Mouse (Mus musculus) heart, postnatal 25 days (tissue): ENCODE measurements around the gene Ang6. TPM values are rescaled to one million over a fixed set of nuclear protein-coding genes. Genes with fewer than 3 reads are reported as not detected.
"Not testable (repeated sequence)": the region's sequence is repeated elsewhere in the genome, so short reads cannot be mapped to it uniquely, and the experiment has no call there.

Experiments used
- DNase-seq: peaks from one replicate; pipeline ENCODE4 v3.0.0; 2022; ENCODE audit warnings: low spot score
- intact Hi-C: fragments of 180-260 bp; cut with DNase I; formaldehyde crosslinking; loops from one replicate; pipeline ENCODE4 v1.15.1; 2025
- total RNA-seq, 2 experiments: library from RNA; stranded (reverse); gene quantifications; 2 replicates each; pipeline ENCODE4 v1.2.3; 2021

Gene Ang6
- total RNA-seq = not detected

GRCm38 (mm10) chr14:44002169-44002568, at the start of gene Ang6:
Gene Ang6, minus strand, starts transcription at chr14:44002269.
- intact Hi-C loops = no loop called here
- no peak for DNase-seq

- DNase-seq, intact Hi-C loops: not testable (repeated sequence)
These were observed 44.5 kb upstream of the Ang6 start for GRCm38 (mm10) chr14:44046567-44046966.

DNA sequence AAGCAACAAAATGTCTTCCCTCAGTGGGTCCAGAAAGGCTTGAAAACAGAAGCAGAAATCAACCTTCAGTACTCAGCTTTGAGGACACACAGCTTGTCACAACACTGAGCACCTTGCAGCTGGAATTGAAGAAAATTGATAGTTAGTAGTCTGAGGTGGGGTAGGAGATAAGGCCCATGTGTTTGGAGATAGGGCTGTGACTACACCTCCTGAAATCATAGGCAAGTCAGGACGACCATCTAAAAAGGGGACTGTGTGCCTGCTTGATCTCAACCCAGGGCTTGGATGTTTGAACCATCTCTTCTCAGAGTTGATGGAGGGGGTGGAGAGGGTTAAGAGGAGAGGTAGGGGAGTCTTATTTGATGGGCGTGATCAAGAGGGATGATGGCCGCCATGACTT, 29.8 kb upstream of the Ang6 start:
- intact Hi-C loops = not testable (repeated sequence)

GRCm38 (mm10) chr14:44009686-44010085, 7.6 kb upstream of the Ang6 start:
- DNase-seq, intact Hi-C loops: not testable (repeated sequence)

More for the DNA sequence above, 29.8 kb upstream of the Ang6 start:
- DNase-seq = not testable (repeated sequence)

GRCm38 (mm10) chr14:44008021-44008420, 6.0 kb upstream of the Ang6 start:
- DNase-seq, intact Hi-C loops: not testable (repeated sequence)

- intact Hi-C loops = no loop called here
- DNase-seq = no peak
These were observed 469 bp downstream of the Ang6 start for GRCm38 (mm10) chr14:44001600-44001999.

DNA sequence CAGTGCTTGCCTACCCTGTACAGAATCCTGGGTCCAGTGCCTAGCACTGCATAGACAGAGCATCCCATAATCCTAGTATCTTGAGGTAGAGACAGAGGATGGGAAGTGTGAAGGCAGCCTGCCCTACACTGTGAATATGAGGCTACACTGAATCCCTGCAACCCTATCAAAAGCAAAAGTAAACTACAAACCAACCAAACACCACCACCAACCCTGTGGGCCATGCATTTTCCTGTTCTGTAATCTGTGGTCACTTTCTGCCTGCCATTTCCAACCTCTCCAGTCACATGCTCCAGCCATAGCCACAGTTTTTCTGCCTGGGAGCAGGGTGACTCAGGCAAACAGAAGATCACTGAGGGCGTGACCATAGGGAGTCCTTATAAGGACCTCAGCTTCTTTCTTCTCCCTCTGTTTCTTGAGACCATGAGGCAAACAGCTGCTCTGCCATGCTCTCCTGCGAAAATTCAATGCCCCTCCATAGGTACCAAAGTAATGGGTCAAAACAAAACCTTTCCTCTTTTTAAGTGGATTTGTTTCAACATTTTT, 3.5 kb downstream of the Ang6 start:
- intact Hi-C loops, DNase-seq: not testable (repeated sequence)

DNA sequence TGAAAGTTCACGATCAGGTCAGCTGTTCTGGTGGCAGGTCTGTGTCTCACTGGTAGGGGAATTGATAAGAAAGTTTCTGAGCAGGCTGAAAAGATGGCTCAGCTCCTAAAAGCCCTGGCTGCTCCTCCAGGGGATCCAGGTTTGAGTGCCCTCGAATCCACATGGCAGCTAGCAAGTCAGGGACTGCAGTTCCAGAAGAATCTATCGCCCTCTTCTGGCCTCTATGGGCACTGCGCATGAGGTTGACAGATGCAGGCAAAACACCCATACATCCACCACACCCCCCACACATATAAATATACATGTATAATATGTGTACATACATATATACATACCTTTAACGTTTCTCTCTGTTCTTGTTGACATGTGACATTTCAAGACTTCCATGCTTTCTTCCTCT, 14.7 kb downstream of the Ang6 start:
- intact Hi-C loops = loop anchor here (10.0 kb wide), 1 partner anchor 53 kb away; no protein-coding TSS in a partner anchor

DNA sequence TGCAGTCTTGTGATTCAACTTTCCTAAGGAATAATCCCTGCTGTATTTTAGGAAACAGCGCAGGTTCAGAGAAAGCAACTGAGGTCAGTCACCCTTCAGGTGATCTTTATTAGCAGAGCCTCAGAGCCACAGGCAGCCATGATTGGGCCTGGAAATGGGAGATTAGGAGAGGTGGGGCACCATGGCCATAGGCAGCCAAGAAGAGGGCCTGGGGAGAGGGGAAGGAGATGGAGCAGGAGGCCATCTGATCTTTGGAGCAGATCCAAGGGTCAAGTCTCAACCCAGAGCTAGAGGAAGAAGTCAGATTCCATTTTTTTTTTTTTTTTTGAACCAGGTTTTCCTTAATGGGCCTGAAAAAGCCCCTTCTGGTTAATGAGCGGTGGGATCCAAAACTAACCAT, 15.9 kb downstream of the Ang6 start:
- no peak for DNase-seq
- intact Hi-C loops = loop anchor here (10.0 kb wide), 1 partner anchor 51 kb away; no protein-coding TSS in a partner anchor

More for the DNA sequence above, 14.7 kb downstream of the Ang6 start:
- DNase-seq = peak; percentile 17

DNA sequence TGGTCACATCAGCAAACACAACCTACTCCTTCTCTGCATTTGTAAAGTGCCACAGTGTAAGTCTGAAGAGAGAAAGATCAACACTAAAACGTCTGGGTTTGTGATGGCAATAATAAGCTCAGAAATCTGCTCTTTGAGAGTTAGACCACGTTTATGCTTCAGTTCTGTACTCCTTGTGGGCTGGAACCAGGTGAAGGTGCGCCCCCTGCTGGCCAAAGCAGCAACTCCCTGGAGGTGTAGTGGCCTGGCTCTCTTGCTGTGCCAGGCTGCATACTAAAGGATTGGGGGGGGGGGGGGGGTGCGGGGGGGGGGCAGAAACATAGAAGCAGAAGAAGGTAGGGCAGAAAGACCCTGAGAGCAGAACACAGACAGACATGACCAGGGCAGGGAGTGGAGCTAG, 18.2 kb downstream of the Ang6 start:
- intact Hi-C loops = loop anchor here (10.0 kb wide), 1 partner anchor 49 kb away; no protein-coding TSS in a partner anchor

GRCm38 (mm10) chr14:43983454-43983853, 18.6 kb downstream of the Ang6 start:
- no peak for DNase-seq
- intact Hi-C loops = loop anchor here (10.0 kb wide), 1 partner anchor 49 kb away; no protein-coding TSS in a partner anchor

More for the DNA sequence above, 18.2 kb downstream of the Ang6 start:
- DNase-seq = peak; percentile 6

DNA sequence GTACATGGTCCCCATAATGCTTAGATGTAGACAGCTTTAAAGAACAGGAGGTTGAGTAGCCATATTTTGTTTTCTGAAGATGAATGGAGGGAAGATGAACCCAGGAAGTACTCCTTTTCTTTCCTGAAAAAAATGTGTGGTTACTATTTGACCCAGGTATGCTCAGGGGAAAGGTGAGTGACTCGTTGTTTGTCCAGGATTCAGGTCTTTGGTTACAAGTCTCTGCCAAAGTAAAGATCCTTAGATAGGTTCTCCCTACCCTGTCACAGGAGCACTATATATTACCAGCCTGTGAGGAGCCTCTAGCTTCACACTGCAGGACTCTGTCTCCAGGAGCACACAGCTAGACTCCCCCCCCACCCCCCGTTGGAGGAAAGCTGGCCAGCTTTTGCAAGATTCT, 45.3 kb downstream of the Ang6 start, which contains the start of gene Ang5:
Gene Ang5 (plus strand): TSS at position 301 of the 400 bp plus-strand sequence.
- DNase-seq, intact Hi-C loops: not testable (repeated sequence)

- intact Hi-C loops, DNase-seq: not testable (repeated sequence)
These were observed 47.0 kb downstream of the Ang6 start for GRCm38 (mm10) chr14:43955074-43955473.

- intact Hi-C loops, DNase-seq: not testable (repeated sequence)
These were observed 48.7 kb downstream of the Ang6 start for GRCm38 (mm10) chr14:43953382-43953781.

Other genes starting within 250 kb of the Ang6 start
- gene Gm8180, start 217.5 kb downstream of the Ang6 start, total RNA-seq = not detected
- not detected for gene Ear1, start 126.8 kb downstream of the Ang6 start, total RNA-seq
- gene Ear10, start 78.7 kb downstream of the Ang6 start, total RNA-seq = not detected
- 1 to 10 TPM; 3.9 to 4.8 TPM for gene Gm8113, start 76.9 kb downstream of the Ang6 start, total RNA-seq
- not detected for gene Ang5, start 45.2 kb downstream of the Ang6 start, total RNA-seq
- under 1 TPM; 0.39 to 0.62 TPM for gene Ear2, start 100.4 kb upstream of the Ang6 start, total RNA-seq
- gene Gm3327, start 121.6 kb upstream of the Ang6 start, total RNA-seq = not detected
- not detected for gene Gm8212, start 195.4 kb upstream of the Ang6 start, total RNA-seq
- not detected for gene 4930503E14Rik, start 211.0 kb upstream of the Ang6 start, total RNA-seq